Mouse (Mus musculus) small intestine, adult 2 months (tissue): ENCODE measurements around the gene Ntm.

ENCODE experiments used
- CTCF ChIP-seq: fragments of 200-500 bp; IDR thresholded peaks from 2 replicates; pipeline ENCODE4 v1.5.1; 2012; ENCODE audit warnings: low read depth, mild to moderate bottlenecking, control low read depth, inconsistent platforms, low read length, moderate library complexity, mixed read lengths; ENCODE audit not compliant: insufficient replicate concordance, insufficient read length; ENCODE audit errors: extremely low read depth
- POLR2A ChIP-seq: fragments of 200-500 bp; IDR thresholded peaks from 2 replicates; pipeline ENCODE4 v1.6.1; 2012; ENCODE audit warnings: low read depth, mild to moderate bottlenecking, control low read depth, inconsistent platforms, low read length, moderate library complexity

DNA sequence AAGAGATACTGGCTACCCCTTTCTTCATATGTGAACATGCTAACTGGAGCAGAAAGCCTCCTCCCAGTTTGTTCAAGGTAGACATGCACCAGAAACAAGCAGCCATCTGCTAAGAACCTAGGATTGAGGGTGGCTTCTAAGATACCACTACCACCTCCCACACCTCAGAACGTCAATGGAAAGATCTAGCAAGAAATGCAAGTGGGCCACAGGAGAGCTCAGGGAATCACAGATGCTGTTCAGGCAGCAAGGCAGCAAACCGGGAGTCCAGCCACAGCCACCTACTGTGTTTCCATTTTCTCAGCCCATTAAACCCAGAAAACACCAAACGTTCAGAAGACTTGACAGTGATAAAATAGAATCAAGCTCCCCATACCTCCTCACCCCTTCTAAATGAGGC, 85.4 kb downstream of the Ntm start:
- TF ChIP-seq CTCF (no peak), POLR2A (no peak)
